In the genomic region with DNA sequence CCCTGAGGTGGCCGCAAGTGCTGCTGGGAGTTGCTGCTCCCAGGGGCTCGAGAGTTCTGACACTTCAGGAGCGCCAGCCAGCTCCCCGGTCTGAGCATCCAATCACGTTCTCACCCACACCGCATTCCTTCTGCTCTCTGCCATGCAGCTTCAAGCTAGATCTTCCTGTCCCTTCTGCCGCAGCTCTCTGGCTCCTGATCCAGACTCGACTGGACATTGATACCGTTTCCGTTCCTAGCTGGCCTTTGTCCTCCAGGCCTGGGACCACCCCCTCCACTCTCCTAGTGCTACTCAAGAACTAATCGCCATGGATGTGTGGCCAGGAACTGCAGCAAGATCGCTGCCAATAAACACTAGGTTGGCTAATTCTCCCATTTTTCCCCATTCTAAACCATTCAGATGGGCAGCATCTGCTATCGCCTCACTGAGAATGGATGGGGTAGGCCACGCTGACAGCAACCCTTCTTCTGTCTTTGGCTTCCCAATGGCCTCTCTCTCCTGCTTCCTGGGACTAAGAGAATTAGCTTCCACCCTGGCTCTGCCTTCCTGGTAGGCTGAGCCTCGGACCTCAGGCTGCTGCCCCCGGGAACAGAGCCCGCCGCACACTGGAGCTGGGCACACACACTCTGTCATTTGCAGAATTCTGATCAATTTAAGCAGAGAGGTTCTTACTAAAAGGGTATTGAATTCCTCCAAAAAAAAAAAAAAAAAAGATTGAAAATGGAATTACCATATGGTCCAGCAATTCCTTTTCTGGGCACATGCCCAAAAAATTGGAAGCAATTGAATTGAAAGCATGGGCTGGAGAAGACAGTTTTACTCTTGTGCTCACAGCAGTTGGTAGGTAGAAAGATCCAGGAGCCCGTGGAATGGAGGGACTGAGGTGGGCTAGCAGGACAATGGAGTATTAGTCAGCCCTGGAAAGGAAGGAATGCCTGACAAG, we compare ENCODE assay signal across 11 mouse cellular contexts. TPM values are rescaled to one million over a fixed set of nuclear protein-coding genes. Genes with fewer than 3 reads are reported as not detected.
DNase-seq lines count a peak whose midpoint lies in the region; ATAC-seq lines count a peak whose summit lies in the region.
"Had no signal": no experiment of that assay in that cellular context is flagged by ENCODE, and none has a peak within 500 bp of the region (broad histone marks: within the 10 kb centered on the region; RNA-seq: fewer than 3 reads in every experiment).

No protein-coding gene starts in this region.

- H3K9me3 ChIP-seq in forebrain, embryonic 14.5 days (replicated peaks; ENCODE audit: control insufficient read depth, low read length), result no peaks in the 10 kb centered on the region
- H3K9me3 ChIP-seq in neural tube, embryonic 15.5 days (replicated peaks), result no peaks in the 10 kb centered on the region

- H3K27ac ChIP-seq in forebrain, embryonic 14.5 days (ENCODE audit: low read depth, low read length), result peak overlapping the region; percentile 67; the same call in 1 of the 2 replicates
- H3K27ac ChIP-seq in neural tube, embryonic 15.5 days (replicated peaks), result 0 out of 2 replicates have a peak overlapping the region, but pooled peaks have one; percentile 54

- 59% methylated on average over 19 of the region's 19 CpGs for WGBS in forebrain, embryonic 14.5 days
- whole genome bisulfite sequencing in neural tube, embryonic 15.5 days, result 72% methylated on average over 19 of the region's 19 CpGs

- no peak overlapping the region for H3K4me2 ChIP-seq in forebrain, embryonic 14.5 days (ENCODE audit: low read length)
- no peak overlapping the region for H3K4me2 ChIP-seq in neural tube, embryonic 15.5 days

- H3K4me3 ChIP-seq in forebrain, embryonic 14.5 days (ENCODE audit: low read depth, low read length), result no peak overlapping the region
- no peak overlapping the region for H3K4me3 ChIP-seq in neural tube, embryonic 15.5 days (replicated peaks)

- no peaks in the 10 kb centered on the region for H3K36me3 ChIP-seq in forebrain, embryonic 14.5 days (ENCODE audit: control insufficient read depth, insufficient read depth, low read length)
- no peaks in the 10 kb centered on the region for H3K36me3 ChIP-seq in neural tube, embryonic 15.5 days

- H3K27me3 ChIP-seq in forebrain, embryonic 14.5 days (replicated peaks; ENCODE audit: control insufficient read depth, insufficient read depth, low read length), result no peaks in the 10 kb centered on the region
- no peaks in the 10 kb centered on the region for H3K27me3 ChIP-seq in neural tube, embryonic 15.5 days (replicated peaks)
- H3K27me3 ChIP-seq: CH12.LX had no signal

- no peak for ATAC-seq in forebrain, embryonic 14.5 days
- ATAC-seq in neural tube, embryonic 15.5 days (ENCODE audit: low FRiP score), result no peak

- no peak overlapping the region for H3K9ac ChIP-seq in forebrain, embryonic 14.5 days (ENCODE audit: low read length)
- no peak overlapping the region for H3K9ac ChIP-seq in neural tube, embryonic 15.5 days (replicated peaks)

- peak; percentile 13 for DNase-seq in gastrocnemius, adult 18-20 months (ENCODE audit: low spot score)
- DNase-seq in gastrocnemius, postnatal 14 days, result no peak
- DNase-seq in Muller cell, postnatal 12 days (ENCODE audit: inconsistent ontology term), result peak; percentile 58
- DNase-seq in forebrain, embryonic 14.5 days (ENCODE audit: low spot score), result peak; percentile 56
- peak; percentile 53 for DNase-seq in layer of hippocampus, adult 11-12 months (ENCODE audit: low spot score)
- no peak for DNase-seq in ovary, postnatal 14 days (ENCODE audit: low spot score)
- DNase-seq in embryo, embryonic 11 days, result no peak

- intact Hi-C loops in gastrocnemius, postnatal 14 days (cut with DNase I; ENCODE audit: low total_unique reads), result no loop called here

- peaks cover 7% of the 10 kb centered on the region for H3K4me1 ChIP-seq in forebrain, embryonic 14.5 days (ENCODE audit: control insufficient read depth, insufficient read depth, low read length)
- H3K4me1 ChIP-seq in neural tube, embryonic 15.5 days, result 0 out of 2 replicates have a peak, but pooled peaks cover 8% of the 10 kb centered on the region

RNA-seq across cellular contexts. Expression of gene Traf3, which starts 31.1 kb away (rescaled TPM):
- total RNA-seq in gastrocnemius, adult 18-20 months (2021), result 10 to 100 TPM; 10.9 to 17.4 TPM
- total RNA-seq in gastrocnemius, postnatal 14 days (2021), result 10 to 100 TPM; 10.5 to 18.7 TPM
- polyA plus RNA-seq in forebrain, embryonic 14.5 days (2014; fragmentation: Nextera tagmentation; extraction: Ambion mirVana), result 9.8 and 12.1 TPM in 2 replicates
- 16.9 and 19.0 TPM in 2 replicates for polyA plus RNA-seq in neural tube, embryonic 15.5 days (2015; fragmentation: Nextera tagmentation; extraction: Ambion mirVana)

RNA-seq across cellular contexts. Expression of gene 4930595D18Rik, which starts 49.2 kb away (rescaled TPM):
- total RNA-seq in gastrocnemius, adult 18-20 months (2021), result not detected
- not detected for total RNA-seq in gastrocnemius, postnatal 14 days (2021)
- not detected in 2 replicates for polyA plus RNA-seq in forebrain, embryonic 14.5 days (2014; fragmentation: Nextera tagmentation; extraction: Ambion mirVana)
- polyA plus RNA-seq in neural tube, embryonic 15.5 days (2015; fragmentation: Nextera tagmentation; extraction: Ambion mirVana), result not detected in 2 replicates
- total RNA-seq: CH12.LX; liver, adult 2 months had no signal
- polyA plus RNA-seq: cortical plate, adult 2 months; liver, adult 2 months had no signal

Comparison
In these comparisons a context has a peak if more than half of its experiments do, and no peak if none do; other contexts are left out.
1. DNase-seq: peak in gastrocnemius, adult 18-20 months (single experiment), Muller cell, postnatal 12 days (single experiment), forebrain, embryonic 14.5 days (single experiment) and layer of hippocampus, adult 11-12 months (single experiment); none in gastrocnemius, postnatal 14 days (single experiment), ovary, postnatal 14 days (single experiment) and embryo, embryonic 11 days (single experiment).